Comparison of ENCODE assay signal across 31 mouse cellular contexts in the genomic region with DNA sequence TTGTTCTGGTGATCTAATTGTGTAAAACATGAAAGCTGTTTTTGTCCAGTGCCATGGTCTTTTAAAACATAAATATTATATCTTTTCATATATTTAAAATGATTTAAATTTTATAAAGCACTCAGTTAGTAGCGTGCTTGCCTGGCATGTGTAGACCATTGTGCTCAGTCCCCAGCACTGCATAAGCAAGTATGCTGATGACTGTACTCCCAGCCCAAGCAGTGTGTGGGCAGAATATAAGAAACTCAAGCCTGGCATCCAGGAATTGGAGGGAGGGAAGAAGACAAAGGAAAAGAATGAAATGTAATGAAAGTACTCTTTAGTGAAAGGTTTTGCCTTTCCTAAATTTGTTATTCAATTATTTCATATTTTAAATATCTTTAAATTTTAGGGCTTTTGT.
"Had no signal": no experiment of that assay in that cellular context is flagged by ENCODE, and none has a peak within 500 bp of the region (broad histone marks: within the 10 kb centered on the region; RNA-seq: fewer than 3 reads in every experiment).

No protein-coding gene starts in this region.

- H3K27me3 ChIP-seq: limb, embryonic 12.5 days; limb, embryonic 13.5 days; limb, embryonic 15.5 days; liver, embryonic 12.5 days; liver, embryonic 13.5 days; liver, embryonic 15.5 days; lung, embryonic 15.5 days; megakaryocyte, embryonic 14.5 days; midbrain, embryonic 12.5 days; midbrain, embryonic 13.5 days; midbrain, embryonic 15.5 days had no signal

- H3K36me3 ChIP-seq: limb, embryonic 12.5 days; limb, embryonic 15.5 days; lung, embryonic 15.5 days; midbrain, embryonic 15.5 days had no signal

- H3K4me1 ChIP-seq: limb, embryonic 10.5 days; limb, embryonic 12.5 days; limb, embryonic 13.5 days; limb, embryonic 15.5 days; liver, embryonic 12.5 days; liver, embryonic 13.5 days; liver, embryonic 15.5 days; lung, embryonic 15.5 days; midbrain, embryonic 10.5 days; midbrain, embryonic 12.5 days; midbrain, embryonic 13.5 days; midbrain, embryonic 15.5 days had no signal

- H3K9me3 ChIP-seq: limb, embryonic 10.5 days; limb, embryonic 12.5 days; limb, embryonic 13.5 days; limb, embryonic 15.5 days; liver, embryonic 12.5 days; liver, embryonic 13.5 days; liver, embryonic 15.5 days; lung, embryonic 15.5 days; megakaryocyte, embryonic 14.5 days; midbrain, embryonic 10.5 days; midbrain, embryonic 12.5 days; midbrain, embryonic 13.5 days; midbrain, embryonic 15.5 days had no signal

- H3K27ac ChIP-seq: limb, embryonic 10.5 days; limb, embryonic 12.5 days; limb, embryonic 13.5 days; limb, embryonic 15.5 days; liver, embryonic 12.5 days; liver, embryonic 13.5 days; liver, embryonic 14.5 days; liver, embryonic 15.5 days; lung, embryonic 15.5 days; macrophage; midbrain, embryonic 10.5 days; midbrain, embryonic 12.5 days; midbrain, embryonic 13.5 days; midbrain, embryonic 15.5 days had no signal

- DNase-seq: left cerebral cortex, postnatal 4 days; liver; liver, embryonic 13.5 days; liver, postnatal 0 days; lung, adult 18-20 months; lung, adult 2 months; lung, embryonic 14.5 days; lung, postnatal 10 days; lung, postnatal 14 days; lung, postnatal 36 days; lung, postnatal 4 days; midbrain, embryonic 14.5 days had no signal

- H3K4me3 ChIP-seq: limb, embryonic 10.5 days; limb, embryonic 12.5 days; limb, embryonic 13.5 days; limb, embryonic 15.5 days; liver, embryonic 12.5 days; liver, embryonic 13.5 days; liver, embryonic 15.5 days; lung, embryonic 15.5 days; megakaryocyte, embryonic 14.5 days; midbrain, embryonic 10.5 days; midbrain, embryonic 12.5 days; midbrain, embryonic 13.5 days; midbrain, embryonic 15.5 days; myocyte had no signal

- H3K9ac ChIP-seq: limb, embryonic 12.5 days; limb, embryonic 13.5 days; limb, embryonic 15.5 days; liver, embryonic 12.5 days; liver, embryonic 13.5 days; liver, embryonic 14.5 days; liver, embryonic 15.5 days; liver, postnatal 0 days; lung, embryonic 14.5 days; lung, embryonic 15.5 days; midbrain, embryonic 12.5 days; midbrain, embryonic 13.5 days; midbrain, embryonic 15.5 days had no signal

- H3K4me2 ChIP-seq: limb, embryonic 12.5 days; limb, embryonic 13.5 days; limb, embryonic 15.5 days; liver, embryonic 11.5 days; liver, embryonic 12.5 days; liver, embryonic 13.5 days; liver, embryonic 15.5 days; lung, embryonic 14.5 days; lung, embryonic 15.5 days; midbrain, embryonic 11.5 days; midbrain, embryonic 12.5 days; midbrain, embryonic 13.5 days; midbrain, embryonic 15.5 days had no signal

- ATAC-seq: liver, embryonic 12.5 days; liver, postnatal 0 days; lung, postnatal 0 days; midbrain, embryonic 13.5 days; midbrain, embryonic 15.5 days; midbrain, embryonic 16.5 days had no signal
